Mouse (Mus musculus) limb, embryonic 10.5 days (tissue): ENCODE measurements around the gene Zfhx3. TPM values are rescaled to one million over a fixed set of nuclear protein-coding genes. Genes with fewer than 3 reads are reported as not detected.

Source experiments
- DNase-seq: peaks from one replicate; pipeline ENCODE4 v3.0.0-alpha.2; 2017; ENCODE audit warnings: low spot score
- H3K27ac ChIP-seq: fragments of 300-500 bp; sonication (generic); 2 replicates; pipeline ENCODE4 v1.5.1; 2016; ENCODE audit warnings: mild to moderate bottlenecking
- H3K27me3 ChIP-seq: fragments of 300-500 bp; sonication (generic); 2 replicates; pipeline ENCODE4 v1.6.1; 2016; ENCODE audit warnings: low read depth, mild to moderate bottlenecking; ENCODE audit not compliant: poor library complexity, severe bottlenecking
- H3K36me3 ChIP-seq: fragments of 300-500 bp; sonication (generic); 2 replicates; pipeline ENCODE4 v1.6.1; 2016; ENCODE audit warnings: mild to moderate bottlenecking, moderate library complexity
- H3K4me1 ChIP-seq: fragments of 300-500 bp; sonication (generic); 2 replicates; pipeline ENCODE4 v1.6.1; 2016
- H3K4me3 ChIP-seq: fragments of 300-500 bp; sonication (generic); 2 replicates; pipeline ENCODE4 v1.5.1; 2016; ENCODE audit warnings: mild to moderate bottlenecking, moderate library complexity
- H3K9me3 ChIP-seq: fragments of 300-500 bp; sonication (generic); replicated peaks from 2 replicates; pipeline ENCODE4 v1.6.1; 2016; ENCODE audit warnings: mild to moderate bottlenecking
- WGBS: fragments of 180-500 bp; shearing (Covaris S2); methylation state at CpG from one replicate; pipeline ENCODE4 v1.1.7; 2016; 5-methylcytosine and 5-hydroxymethylcytosine counted together
- polyA plus RNA-seq: library from polyadenylated mRNA; unstranded; fragments of >200 nt; fragmentation: Nextera tagmentation; extraction: Ambion mirVana; gene quantifications from 2 replicates; pipeline ENCODE4 v1.2.1, GENCODE M21; 2016

The Zfhx3 gene
- polyA plus RNA-seq, 1 experiment from 2014 or later, result 28.1 TPM

- no peak for DNase-seq
- H3K9me3 ChIP-seq, result no peaks in the 10 kb centered on the region
- whole genome bisulfite sequencing, result 79% methylated on average over 2 of the region's 2 CpGs
- no peak overlapping the region for H3K27ac ChIP-seq
- no peak overlapping the region for H3K4me3 ChIP-seq
- H3K27me3 ChIP-seq, result peaks cover 3% of the 10 kb centered on the region; the same call in 1 of the 2 replicates
- H3K4me1 ChIP-seq, result peaks cover 24% of the 10 kb centered on the region
- H3K36me3 ChIP-seq, result no peaks in the 10 kb centered on the region
Measured at GRCm38 (mm10) chr8:108072126-108072746, 129.8 kb downstream of the Zfhx3 start.

GRCm38 (mm10) chr8:108072853-108073252 is 130.4 kb downstream of the Zfhx3 start:
- Histone ChIP-seq H3K4me1 (peaks cover 21% of the 10 kb centered on the region), H3K9me3 (no peaks in the 10 kb centered on the region), H3K4me3 (no peak overlapping the region), H3K27me3 (peaks cover 3% of the 10 kb centered on the region; the same call in 1 of the 2 replicates), H3K36me3 (no peaks in the 10 kb centered on the region), H3K27ac (no peak overlapping the region)
- 93% methylated on average over 5 of the region's 5 CpGs for whole genome bisulfite sequencing
- no peak for DNase-seq

GRCm38 (mm10) chr8:108075176-108075575 is 132.7 kb downstream of the Zfhx3 start:
- peaks cover 14% of the 10 kb centered on the region; the same call in 1 of the 2 replicates for H3K4me1 ChIP-seq
- no peaks in the 10 kb centered on the region for H3K9me3 ChIP-seq
- no peaks in the 10 kb centered on the region for H3K36me3 ChIP-seq
- WGBS, result 85% methylated on average over 5 of the region's 5 CpGs
- no peak overlapping the region for H3K27ac ChIP-seq
- no peak overlapping the region for H3K4me3 ChIP-seq
- DNase-seq, result no peak
- no peaks in the 10 kb centered on the region for H3K27me3 ChIP-seq

- Histone ChIP-seq H3K27me3 (no peaks in the 10 kb centered on the region), H3K4me1 (peaks cover 16% of the 10 kb centered on the region; the same call in 1 of the 2 replicates), H3K36me3 (no peaks in the 10 kb centered on the region), H3K4me3 (no peak overlapping the region), H3K27ac (no peak overlapping the region), H3K9me3 (no peaks in the 10 kb centered on the region)
- 95% methylated on average over 4 of the region's 4 CpGs for WGBS
- DNase-seq, result no peak
Measured at GRCm38 (mm10) chr8:108078726-108079125, 136.3 kb downstream of the Zfhx3 start.

- no peak overlapping the region for H3K27ac ChIP-seq
- no peaks in the 10 kb centered on the region for H3K36me3 ChIP-seq
- H3K4me3 ChIP-seq, result no peak overlapping the region
- no peaks in the 10 kb centered on the region for H3K27me3 ChIP-seq
- 72% methylated on average over 4 of the region's 4 CpGs for WGBS
- H3K4me1 ChIP-seq, result no peaks in the 10 kb centered on the region; the same call in 1 of the 2 replicates
- H3K9me3 ChIP-seq, result no peaks in the 10 kb centered on the region
- no peak for DNase-seq
Measured at GRCm38 (mm10) chr8:108086913-108087312, 144.5 kb downstream of the Zfhx3 start.

GRCm38 (mm10) chr8:108089632-108090031 is 147.2 kb downstream of the Zfhx3 start:
- DNase-seq, result no peak
- Histone ChIP-seq H3K36me3 (no peaks in the 10 kb centered on the region), H3K4me1 (no peaks in the 10 kb centered on the region; the same call in 1 of the 2 replicates), H3K27ac (no peak overlapping the region), H3K4me3 (no peak overlapping the region), H3K27me3 (no peaks in the 10 kb centered on the region), H3K9me3 (no peaks in the 10 kb centered on the region)
- WGBS, result 74% methylated on average over 5 of the region's 5 CpGs

- 90% methylated on average over 13 of the region's 13 CpGs for WGBS
Measured at GRCm38 (mm10) chr8:108098598-108098997, 156.2 kb downstream of the Zfhx3 start.

GRCm38 (mm10) chr8:108101131-108101530 is 158.7 kb downstream of the Zfhx3 start:
- Histone ChIP-seq H3K9me3 (no peaks in the 10 kb centered on the region), H3K36me3 (no peaks in the 10 kb centered on the region), H3K4me1 (peaks cover 60% of the 10 kb centered on the region), H3K27me3 (no peaks in the 10 kb centered on the region), H3K27ac (no peak overlapping the region), H3K4me3 (no peak overlapping the region)
- 71% methylated on average over 8 of the region's 8 CpGs for WGBS
- DNase-seq, result peak; percentile 35

More at GRCm38 (mm10) chr8:108098598-108098997, 156.2 kb downstream of the Zfhx3 start:
- Histone ChIP-seq H3K27ac (no peak overlapping the region), H3K4me1 (peaks cover 35% of the 10 kb centered on the region), H3K27me3 (no peaks in the 10 kb centered on the region), H3K4me3 (no peak overlapping the region), H3K36me3 (no peaks in the 10 kb centered on the region), H3K9me3 (no peaks in the 10 kb centered on the region)
- peak; percentile 12 for DNase-seq

- no peak overlapping the region for H3K4me3 ChIP-seq
- H3K27ac ChIP-seq, result peak overlapping the region; percentile 77
- WGBS, result 75% methylated on average over 16 of the region's 16 CpGs
- DNase-seq, result peak; percentile 1
- H3K36me3 ChIP-seq, result no peaks in the 10 kb centered on the region
- H3K27me3 ChIP-seq, result no peaks in the 10 kb centered on the region
- peaks cover 56% of the 10 kb centered on the region for H3K4me1 ChIP-seq
- no peaks in the 10 kb centered on the region for H3K9me3 ChIP-seq
Measured at GRCm38 (mm10) chr8:108101978-108102865, 159.8 kb downstream of the Zfhx3 start.

GRCm38 (mm10) chr8:108104471-108105098 is 162.1 kb downstream of the Zfhx3 start:
- Histone ChIP-seq H3K4me1 (peaks cover 47% of the 10 kb centered on the region), H3K27me3 (no peaks in the 10 kb centered on the region), H3K4me3 (no peak overlapping the region), H3K36me3 (no peaks in the 10 kb centered on the region), H3K9me3 (no peaks in the 10 kb centered on the region), H3K27ac (peak overlapping the region; percentile 66)
- WGBS, result 15% methylated on average over 10 of the region's 10 CpGs
- peak; percentile 59 for DNase-seq

- no peak overlapping the region for H3K4me3 ChIP-seq
- no peaks in the 10 kb centered on the region for H3K4me1 ChIP-seq
- no peak overlapping the region for H3K27ac ChIP-seq
- WGBS, result 94% methylated on average over 2 of the region's 2 CpGs
- no peaks in the 10 kb centered on the region for H3K36me3 ChIP-seq
- no peak for DNase-seq
- H3K9me3 ChIP-seq, result no peaks in the 10 kb centered on the region
- H3K27me3 ChIP-seq, result no peaks in the 10 kb centered on the region
Measured at GRCm38 (mm10) chr8:108125053-108125452, 182.6 kb downstream of the Zfhx3 start.

- Histone ChIP-seq H3K27me3 (no peaks in the 10 kb centered on the region), H3K9me3 (no peaks in the 10 kb centered on the region), H3K4me3 (no peak overlapping the region), H3K36me3 (no peaks in the 10 kb centered on the region), H3K4me1 (no peaks in the 10 kb centered on the region), H3K27ac (no peak overlapping the region)
- 82% methylated on average over 2 of the region's 2 CpGs for WGBS
- DNase-seq, result no peak
Measured at GRCm38 (mm10) chr8:108125491-108125890, 183.0 kb downstream of the Zfhx3 start.

- no peaks in the 10 kb centered on the region for H3K36me3 ChIP-seq
- peaks cover 9% of the 10 kb centered on the region; the same call in 1 of the 2 replicates for H3K4me1 ChIP-seq
- H3K27me3 ChIP-seq, result no peaks in the 10 kb centered on the region
- WGBS, result 86% methylated on average over 5 of the region's 5 CpGs
- H3K27ac ChIP-seq, result no peak overlapping the region
- H3K9me3 ChIP-seq, result no peaks in the 10 kb centered on the region
- no peak for DNase-seq
- no peak overlapping the region for H3K4me3 ChIP-seq
Measured at GRCm38 (mm10) chr8:108146536-108146935, 204.1 kb downstream of the Zfhx3 start.
